Mouse (Mus musculus) ES-Bruce4 (cell line): ENCODE measurements around the gene Tbcel. TPM values are rescaled to one million over a fixed set of nuclear protein-coding genes. Genes with fewer than 3 reads are reported as not detected.

Experiments used
- H3K27ac ChIP-seq: 2 replicates; pipeline ENCODE4 v1.5.1; 2012; ENCODE audit warnings: low read length, inconsistent platforms; ENCODE audit not compliant: insufficient read depth
- H3K27me3 ChIP-seq: 2 replicates; pipeline ENCODE4 v1.6.1; 2012; ENCODE audit warnings: mild to moderate bottlenecking, low read length, inconsistent platforms; ENCODE audit not compliant: control insufficient read depth, poor library complexity, insufficient read depth, severe bottlenecking
- H3K36me3 ChIP-seq: 2 replicates; pipeline ENCODE4 v1.6.1; 2012; ENCODE audit warnings: inconsistent platforms, mild to moderate bottlenecking, low read length, moderate library complexity; ENCODE audit not compliant: control insufficient read depth, poor library complexity, insufficient read depth, severe bottlenecking
- H3K4me1 ChIP-seq: one replicate; pipeline ENCODE4 v1.8.1; 2011; ENCODE audit warnings: low read length; ENCODE audit not compliant: control insufficient read depth, insufficient read depth
- H3K4me3 ChIP-seq: 2 replicates; pipeline ENCODE4 v1.5.1; 2011; ENCODE audit warnings: low read depth, mild to moderate bottlenecking, low read length
- H3K9ac ChIP-seq: 2 replicates; pipeline ENCODE4 v1.6.1; 2012; ENCODE audit warnings: low read depth, mild to moderate bottlenecking, inconsistent platforms; ENCODE audit not compliant: poor library complexity, severe bottlenecking
- H3K9me3 ChIP-seq: replicated peaks from 2 replicates; pipeline ENCODE4 v1.6.1; 2012; ENCODE audit warnings: mild to moderate bottlenecking, low read length, inconsistent platforms; ENCODE audit not compliant: control insufficient read depth, poor library complexity, insufficient read depth, severe bottlenecking
- CTCF ChIP-seq: IDR thresholded peaks from one replicate; pipeline ENCODE4 v1.8.1; 2011; ENCODE audit warnings: low read depth, low read length
- EP300 ChIP-seq: IDR thresholded peaks from 2 replicates; pipeline ENCODE4 v1.6.1; 2011; ENCODE audit warnings: low read depth, low read length; ENCODE audit not compliant: insufficient read depth
- POLR2A ChIP-seq: IDR thresholded peaks from one replicate; pipeline ENCODE4 v1.8.1; 2011; ENCODE audit warnings: low read length; ENCODE audit not compliant: insufficient read depth
- polyA plus RNA-seq: library from polyadenylated mRNA; stranded (reverse); fragments of >200 nt; gene quantifications from 2 replicates; pipeline ENCODE4 v1.2.4, GENCODE M21; 2011; ENCODE audit warnings: low read depth; ENCODE audit not compliant: missing spikeins, insufficient read depth, insufficient read length

Tbcel gene
- polyA plus RNA-seq, 1 experiment = 27.1 TPM

DNA sequence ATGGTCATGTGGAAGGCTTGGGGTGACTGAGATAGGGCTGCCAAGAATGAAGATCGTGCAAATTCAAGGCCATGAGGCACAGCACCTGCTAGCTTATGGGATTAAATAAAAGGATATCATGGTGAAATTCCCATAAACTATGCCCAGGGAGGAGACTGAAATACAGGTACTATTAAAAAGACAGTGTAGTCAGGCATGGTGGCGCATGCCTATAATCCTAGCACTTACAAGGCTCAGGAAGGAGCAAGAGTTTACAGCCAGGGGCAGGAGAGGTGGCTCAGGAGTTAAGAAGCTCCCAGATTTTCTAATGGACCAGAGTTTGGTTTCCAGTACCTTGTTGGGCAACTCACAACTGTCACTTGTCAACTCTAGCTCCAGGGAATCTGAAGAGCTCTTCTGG is 76.0 kb downstream of the Tbcel start:
- Histone ChIP-seq H3K27ac (no peak overlapping the region), H3K4me1 (no peaks in the 10 kb centered on the region), H3K9me3 (no peaks in the 10 kb centered on the region), H3K9ac (no peak overlapping the region), H3K27me3 (no peaks in the 10 kb centered on the region), H3K4me3 (no peak overlapping the region), H3K36me3 (peaks cover 12% of the 10 kb centered on the region; the same call in 1 of the 2 replicates)
- no peak for TF ChIP-seq EP300
- no peak for TF ChIP-seq CTCF
- TF ChIP-seq POLR2A = no peak

DNA sequence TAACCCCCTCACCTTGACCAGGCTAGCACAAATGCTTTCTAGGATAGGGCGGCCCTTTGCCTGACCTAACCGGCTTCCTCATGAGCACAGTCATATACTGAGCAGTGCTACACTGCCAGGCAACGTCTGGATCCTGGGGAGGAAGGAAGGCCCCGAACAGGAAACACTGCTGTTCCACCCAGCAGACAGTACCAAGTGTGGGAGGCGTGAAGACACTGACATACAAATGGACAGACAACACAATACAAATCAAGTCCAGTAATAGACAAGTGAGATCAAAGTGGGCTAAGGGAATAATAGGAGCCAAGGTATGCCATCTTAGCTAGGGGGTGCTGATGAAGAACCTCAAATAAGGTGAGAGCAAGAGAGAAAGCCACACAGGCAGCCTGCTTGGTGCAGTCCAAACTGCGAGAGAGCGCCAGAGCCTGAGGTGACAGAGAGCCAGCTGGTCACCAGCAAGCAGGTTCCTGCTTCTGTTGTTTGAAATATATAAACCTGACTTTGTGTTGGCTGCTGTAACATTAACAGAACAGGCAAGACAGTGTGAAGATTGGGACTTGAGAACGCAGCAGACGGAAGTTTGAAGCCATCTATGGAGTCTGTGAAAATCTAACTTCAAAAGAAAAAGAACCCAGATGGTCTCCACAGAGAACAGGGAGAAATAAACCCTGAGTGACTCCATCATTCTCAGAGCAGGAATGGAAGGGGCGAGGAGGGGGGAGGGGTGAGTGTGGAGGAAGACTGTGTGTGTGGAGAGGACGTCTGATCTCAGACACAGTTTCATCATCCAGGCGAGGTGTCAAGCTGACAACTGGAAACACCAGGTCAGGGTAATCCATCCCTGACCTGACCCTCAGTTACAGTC is 79.3 kb downstream of the Tbcel start:
- H3K27ac ChIP-seq = no peak overlapping the region
- peaks cover 5% of the 10 kb centered on the region for H3K36me3 ChIP-seq
- no peak overlapping the region for H3K9ac ChIP-seq
- no peaks in the 10 kb centered on the region for H3K9me3 ChIP-seq
- H3K4me3 ChIP-seq = no peak overlapping the region
- no peaks in the 10 kb centered on the region for H3K4me1 ChIP-seq
- no peaks in the 10 kb centered on the region for H3K27me3 ChIP-seq
- no peak for TF ChIP-seq CTCF
- no peak for TF ChIP-seq POLR2A
- TF ChIP-seq EP300 = no peak

DNA sequence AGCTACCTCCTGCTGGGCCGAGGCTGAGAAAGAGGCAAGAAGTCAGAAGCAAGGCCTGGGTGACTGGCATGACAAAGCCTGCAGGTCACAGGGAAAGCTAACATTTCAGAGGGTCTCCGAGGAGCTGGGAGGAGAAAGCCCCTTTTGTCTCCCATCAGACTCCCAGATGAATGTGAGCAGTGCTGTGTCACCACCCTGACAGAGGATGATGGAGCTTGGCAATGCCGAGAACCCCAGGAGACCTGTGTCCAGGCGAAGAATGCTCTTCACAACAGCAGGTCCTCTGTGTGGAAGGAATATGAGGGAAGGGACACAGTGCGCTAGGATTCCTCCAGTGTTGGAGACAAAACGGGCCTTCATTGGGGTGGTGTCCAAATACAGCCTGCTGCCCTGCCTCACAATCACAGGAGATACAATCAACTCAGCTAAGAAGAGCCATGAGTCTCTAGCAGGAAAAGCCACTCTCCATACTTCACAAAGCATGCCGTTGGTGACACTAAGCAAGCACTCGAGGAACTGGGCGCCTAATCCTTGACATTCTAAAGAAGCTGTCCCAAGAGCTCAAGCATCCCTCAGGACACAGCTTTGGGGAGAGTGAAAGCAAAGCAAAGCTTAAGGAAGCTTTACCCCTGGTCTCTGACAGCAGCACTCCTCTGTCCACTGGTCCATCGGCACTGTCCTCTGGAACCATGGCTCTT is 80.8 kb downstream of the Tbcel start:
- H3K36me3 ChIP-seq = peaks cover 4% of the 10 kb centered on the region
- no peaks in the 10 kb centered on the region for H3K9me3 ChIP-seq
- TF ChIP-seq CTCF (no peak), POLR2A (no peak), EP300 (no peak)
- H3K27ac ChIP-seq = no peak overlapping the region
- H3K9ac ChIP-seq = no peak overlapping the region
- H3K4me1 ChIP-seq = no peaks in the 10 kb centered on the region
- H3K27me3 ChIP-seq = no peaks in the 10 kb centered on the region
- no peak overlapping the region for H3K4me3 ChIP-seq

DNA sequence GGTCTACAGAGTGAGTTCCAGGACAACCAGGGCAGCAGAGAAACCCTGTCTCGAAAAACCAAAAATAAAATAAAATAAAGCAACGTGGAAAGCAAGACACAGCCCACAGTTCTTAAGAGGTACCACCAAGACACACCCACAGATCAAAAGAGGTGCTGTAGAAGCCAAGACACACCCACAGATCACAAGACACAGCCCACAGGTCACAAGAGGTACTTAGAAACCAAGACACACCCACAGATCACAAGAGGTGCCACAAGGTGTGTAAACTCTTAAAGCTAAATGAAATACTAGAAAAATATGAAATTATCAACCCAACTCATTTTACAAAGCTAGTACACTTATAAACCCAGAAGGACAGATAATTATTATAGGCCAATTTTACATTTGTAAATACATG is 84.0 kb downstream of the Tbcel start:
- H3K4me1 ChIP-seq = no peaks in the 10 kb centered on the region
- no peak overlapping the region for H3K9ac ChIP-seq
- H3K27ac ChIP-seq = no peak overlapping the region
- no peaks in the 10 kb centered on the region for H3K9me3 ChIP-seq
- H3K27me3 ChIP-seq = no peaks in the 10 kb centered on the region
- TF ChIP-seq POLR2A = no peak
- H3K4me3 ChIP-seq = no peak overlapping the region
- no peaks in the 10 kb centered on the region; the same call in 1 of the 2 replicates for H3K36me3 ChIP-seq

DNA sequence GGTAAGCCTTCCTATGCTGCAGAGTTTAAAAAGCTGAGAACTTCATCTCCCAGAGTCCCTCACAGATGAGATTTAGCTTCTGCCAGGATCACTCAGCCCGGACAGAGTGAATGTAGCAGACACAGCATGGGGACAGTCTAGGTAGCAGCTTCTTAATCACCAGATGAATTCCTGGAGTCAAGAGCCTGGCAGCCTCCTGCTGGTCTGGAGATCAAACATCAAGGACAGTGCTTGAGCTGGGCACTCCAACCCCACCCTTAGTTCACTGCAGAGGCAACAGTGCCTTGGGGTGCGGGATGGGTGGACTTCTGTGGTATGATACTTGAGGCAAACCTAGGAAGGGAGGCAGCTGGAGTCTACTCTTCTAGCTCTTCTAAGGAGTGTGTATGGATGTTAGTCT is 87.9 kb downstream of the Tbcel start:
- H3K36me3 ChIP-seq = peaks cover 2% of the 10 kb centered on the region; the same call in 1 of the 2 replicates
- H3K27me3 ChIP-seq = no peaks in the 10 kb centered on the region
- TF ChIP-seq POLR2A = no peak
- TF ChIP-seq EP300 = no peak
- TF ChIP-seq CTCF = no peak
- no peaks in the 10 kb centered on the region for H3K4me1 ChIP-seq
- H3K9ac ChIP-seq = no peak overlapping the region
- H3K9me3 ChIP-seq = no peaks in the 10 kb centered on the region
- no peak overlapping the region for H3K4me3 ChIP-seq
- no peak overlapping the region for H3K27ac ChIP-seq

DNA sequence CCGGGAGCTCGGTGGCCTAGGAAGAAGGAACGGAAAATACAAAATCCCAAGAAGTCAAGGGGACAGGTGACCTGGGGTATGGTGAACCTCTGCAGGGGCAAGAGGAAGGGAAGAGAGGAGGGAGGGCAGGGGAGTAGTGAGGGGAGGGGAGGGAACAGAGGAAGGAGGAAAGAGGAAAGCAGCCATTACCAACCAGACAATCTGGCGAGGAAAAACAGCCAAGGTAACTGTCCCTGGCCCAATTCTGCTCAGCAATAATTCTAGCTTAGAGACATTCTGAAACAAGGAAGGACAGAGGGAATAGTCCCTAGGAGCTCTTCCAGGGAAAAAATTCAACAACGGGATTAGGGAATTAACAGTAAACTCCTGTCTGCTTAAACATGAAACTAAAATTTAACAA is 88.8 kb downstream of the Tbcel start:
- H3K27me3 ChIP-seq = no peaks in the 10 kb centered on the region
- no peaks in the 10 kb centered on the region for H3K4me1 ChIP-seq
- H3K36me3 ChIP-seq = peaks cover 2% of the 10 kb centered on the region; the same call in 1 of the 2 replicates
- no peak overlapping the region for H3K9ac ChIP-seq
- H3K9me3 ChIP-seq = no peaks in the 10 kb centered on the region
- no peak overlapping the region for H3K4me3 ChIP-seq
- no peak overlapping the region for H3K27ac ChIP-seq
- no peak for TF ChIP-seq POLR2A
- TF ChIP-seq CTCF = no peak
- TF ChIP-seq EP300 = no peak
